ENCODE assay signal across 8 mouse cellular contexts in the genomic region with DNA sequence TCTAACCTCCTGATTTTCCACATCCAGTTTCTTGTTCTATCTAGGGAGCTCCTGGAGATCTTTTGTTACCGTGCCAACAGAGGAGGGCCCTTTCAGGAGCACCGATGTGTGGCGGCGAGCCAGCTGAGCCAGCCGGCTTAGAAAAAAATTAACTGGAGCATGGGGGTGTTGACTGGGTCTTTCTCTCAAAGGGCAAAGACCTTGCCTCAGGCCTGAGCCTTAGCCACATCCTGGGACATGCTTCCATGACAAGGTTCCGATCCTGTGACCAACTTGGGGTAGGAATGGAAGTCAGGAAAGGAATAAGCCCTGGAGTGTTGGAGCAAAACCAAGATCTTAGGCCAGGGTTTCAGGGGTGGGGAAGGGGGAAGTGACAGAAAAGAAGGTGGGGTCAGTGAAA. TPM values are rescaled to one million over a fixed set of nuclear protein-coding genes. Genes with fewer than 3 reads are reported as not detected.
A peak's percentile ranks its signal among the peaks of the same experiment; 100 is the strongest.
DNase-seq lines count a peak whose midpoint lies in the region; ATAC-seq and TF ChIP-seq lines count a peak whose summit lies in the region.

No protein-coding gene starts in this region.

- H3K4me1 ChIP-seq in heart, adult 2 months (ENCODE audit: control insufficient read depth, insufficient read depth, low read length): no peaks in the 10 kb centered on the region
- H3K4me1 ChIP-seq in hindbrain, embryonic 12.5 days: peaks cover 74% of the 10 kb centered on the region
- H3K4me1 ChIP-seq in limb, embryonic 10.5 days: peaks cover 85% of the 10 kb centered on the region
- peaks cover 19% of the 10 kb centered on the region for H3K4me1 ChIP-seq in stomach, embryonic 16.5 days (ENCODE audit: control insufficient read depth, insufficient read depth, low read length)

- WGBS in heart, adult 2 months: 62% methylated on average over 6 of the region's 6 CpGs
- WGBS in hindbrain, embryonic 12.5 days: 6% methylated on average over 6 of the region's 6 CpGs
- 32% methylated on average over 6 of the region's 6 CpGs for WGBS in limb, embryonic 10.5 days
- 31% methylated on average over 6 of the region's 6 CpGs for WGBS in stomach, embryonic 16.5 days

- no peak overlapping the region for H3K27ac ChIP-seq in heart, adult 2 months
- peak overlapping the region; percentile 99 for H3K27ac ChIP-seq in hindbrain, embryonic 12.5 days
- H3K27ac ChIP-seq in limb, embryonic 10.5 days: no peak overlapping the region
- no peak overlapping the region for H3K27ac ChIP-seq in stomach, embryonic 16.5 days (ENCODE audit: low read length)

- no peaks in the 10 kb centered on the region for H3K27me3 ChIP-seq in heart, adult 2 months (ENCODE audit: control insufficient read depth, insufficient read depth, low read length)
- no peaks in the 10 kb centered on the region for H3K27me3 ChIP-seq in hindbrain, embryonic 12.5 days
- H3K27me3 ChIP-seq in limb, embryonic 10.5 days (ENCODE audit: low read depth, poor library complexity, severe bottlenecking): peaks cover 22% of the 10 kb centered on the region
- peaks cover 5% of the 10 kb centered on the region; the same call in 1 of the 2 replicates for H3K27me3 ChIP-seq in stomach, embryonic 16.5 days (ENCODE audit: control insufficient read depth, insufficient read depth, low read length)

- no peak for TF ChIP-seq EP300 in heart, adult 2 months (IDR thresholded peaks at IDR 0.05; ENCODE audit: insufficient read depth, low read depth, low read length)

- H3K9ac ChIP-seq in heart, adult 2 months (ENCODE audit: low read depth, low read length): no peak overlapping the region
- H3K9ac ChIP-seq in hindbrain, embryonic 12.5 days: peak overlapping the region; percentile 90
- 0 out of 2 replicates have a peak overlapping the region, but pooled peaks have one; percentile 2 for H3K9ac ChIP-seq in stomach, embryonic 16.5 days (ENCODE audit: low read length)

- intact Hi-C loops in heart, adult 2 months (cut with DNase I): loop anchor here (5.0 kb wide), 1 partner anchor 52 kb away; no protein-coding TSS in a partner anchor

- H3K4me3 ChIP-seq in heart, adult 2 months: no peak overlapping the region
- peak overlapping the region; percentile 67 for H3K4me3 ChIP-seq in hindbrain, embryonic 12.5 days
- peak overlapping the region; percentile 82 for H3K4me3 ChIP-seq in limb, embryonic 10.5 days
- H3K4me3 ChIP-seq in stomach, embryonic 16.5 days (replicated peaks; ENCODE audit: low read length): no peak overlapping the region

- no peaks in the 10 kb centered on the region for H3K79me2 ChIP-seq in heart, adult 2 months (replicated peaks; ENCODE audit: control insufficient read depth, insufficient read depth, low read length)

- peak; percentile 87 for DNase-seq in heart, adult 11 months
- DNase-seq in heart, adult 2 months: no peak
- DNase-seq in Muller cell, postnatal 12 days (ENCODE audit: inconsistent ontology term): peak; percentile 41
- DNase-seq in limb, embryonic 10.5 days (ENCODE audit: low spot score): no peak
- DNase-seq in spleen, adult 12 weeks (ENCODE audit: low spot score): no peak
- no peak for DNase-seq in adrenal gland, adult 8-10 months

- H3K4me2 ChIP-seq in hindbrain, embryonic 12.5 days (replicated peaks): peak overlapping the region; percentile 80
- no peak overlapping the region for H3K4me2 ChIP-seq in stomach, embryonic 16.5 days (ENCODE audit: low read depth, low read length)

- no peak for TF ChIP-seq CTCF in heart, adult 2 months (IDR thresholded peaks at IDR 0.05)

- ATAC-seq in hindbrain, embryonic 12.5 days (ENCODE audit: low FRiP score): no peak
- no peak for ATAC-seq in stomach, embryonic 16.5 days (ENCODE audit: insufficient read depth, low FRiP score)

- no peaks in the 10 kb centered on the region for H3K9me3 ChIP-seq in hindbrain, embryonic 12.5 days (replicated peaks)
- no peaks in the 10 kb centered on the region for H3K9me3 ChIP-seq in limb, embryonic 10.5 days (replicated peaks)
- H3K9me3 ChIP-seq in stomach, embryonic 16.5 days (replicated peaks; ENCODE audit: control insufficient read depth, low read length): no peaks in the 10 kb centered on the region

- no peaks in the 10 kb centered on the region for H3K36me3 ChIP-seq in heart, adult 2 months (ENCODE audit: control insufficient read depth, insufficient read depth, low read length)
- no peaks in the 10 kb centered on the region for H3K36me3 ChIP-seq in hindbrain, embryonic 12.5 days
- H3K36me3 ChIP-seq in limb, embryonic 10.5 days: peaks cover 32% of the 10 kb centered on the region
- no peaks in the 10 kb centered on the region for H3K36me3 ChIP-seq in stomach, embryonic 16.5 days (ENCODE audit: control insufficient read depth, insufficient read depth, low read length)

- TF ChIP-seq POLR2A in heart, adult 2 months (IDR thresholded peaks at IDR 0.05; ENCODE audit: insufficient read depth, low read depth, low read length): no peak

RNA-seq across cellular contexts. Expression of gene Spsb4, which starts 2.9 kb away (rescaled TPM):
- total RNA-seq in heart, adult 2 months (2021): 1 to 10 TPM; 4.2 to 9.1 TPM
- 7.2 and 7.6 TPM in 2 replicates for polyA plus RNA-seq in heart, adult 2 months (2012; rRNA removed)
- polyA plus RNA-seq in hindbrain, embryonic 12.5 days (2016; fragmentation: Nextera tagmentation; extraction: Ambion mirVana): 88.2 and 89.2 TPM in 2 replicates
- 70.3 and 80.6 TPM in 2 replicates for polyA plus RNA-seq in limb, embryonic 10.5 days (2016; fragmentation: Nextera tagmentation; extraction: Ambion mirVana)
- 12.1 and 14.2 TPM in 2 replicates for polyA plus RNA-seq in stomach, embryonic 16.5 days (2015; fragmentation: Nextera tagmentation; extraction: Ambion mirVana)
- under 1 TPM; 0.74 to 0.98 (median 0.85) TPM for total RNA-seq in adrenal gland, adult 8-10 months (2022)

Comparison
In these comparisons a context has a peak if more than half of its experiments do, and no peak if none do; other contexts are left out.
1. DNase-seq: peak in heart, adult 11 months (single experiment) and Muller cell, postnatal 12 days (single experiment); none in heart, adult 2 months (0 of 2), limb, embryonic 10.5 days (single experiment), spleen, adult 12 weeks (single experiment) and adrenal gland, adult 8-10 months (single experiment).
2. H3K4me3 ChIP-seq: peak in hindbrain, embryonic 12.5 days (single experiment) and limb, embryonic 10.5 days (single experiment); none in heart, adult 2 months (single experiment) and stomach, embryonic 16.5 days (single experiment).